21 mouse cellular contexts compared by ENCODE assay signal in the genomic region with DNA sequence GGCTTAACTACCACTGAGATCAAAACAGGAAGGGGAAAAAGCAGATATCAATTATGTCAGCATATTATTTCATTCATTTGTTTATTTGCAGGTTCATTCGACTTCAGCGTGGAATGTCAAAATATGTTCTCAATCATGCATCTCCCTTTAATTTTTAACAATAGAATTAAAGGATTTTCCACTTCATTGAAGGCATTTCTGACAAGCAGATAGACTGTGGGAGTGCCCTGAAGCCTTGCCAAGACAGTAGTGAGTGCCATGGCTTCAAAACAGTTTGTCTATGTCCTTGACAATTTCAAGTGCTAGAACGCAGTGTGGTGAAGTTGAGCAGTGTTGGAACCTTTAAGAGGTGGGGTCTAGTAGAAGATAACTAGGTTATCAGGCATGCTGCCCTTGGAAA.
A peak's percentile ranks its signal among the peaks of the same experiment; 100 is the strongest.
DNase-seq lines count a peak whose midpoint lies in the region; ATAC-seq and TF ChIP-seq lines count a peak whose summit lies in the region.
"Had no signal": no experiment of that assay in that cellular context is flagged by ENCODE, and none has a peak within 500 bp of the region (broad histone marks: within the 10 kb centered on the region; RNA-seq: fewer than 3 reads in every experiment).

No protein-coding gene starts in this region.

- intact Hi-C loops in heart, postnatal 25 days (cut with DNase I): no loop called here

- 23% methylated on average over 3 of the region's 3 CpGs for WGBS in cerebellum, adult 2 months
- WGBS in heart, embryonic 11.5 days (ENCODE audit: insufficient replicate concordance): 63% methylated on average over 3 of the region's 3 CpGs

- H3K9me3 ChIP-seq in heart, embryonic 11.5 days (replicated peaks; ENCODE audit: control insufficient read depth, low read length): no peaks in the 10 kb centered on the region
- H3K9me3 ChIP-seq: heart, embryonic 10.5 days; hindbrain, embryonic 10.5 days; intestine, embryonic 15.5 days; kidney, embryonic 15.5 days; liver, embryonic 13.5 days; midbrain, embryonic 15.5 days; neural tube, embryonic 12.5 days; stomach, embryonic 15.5 days had no signal

- no peak for TF ChIP-seq CTCF in cerebellum, adult 2 months (IDR thresholded peaks at IDR 0.05; ENCODE audit: borderline replicate concordance, insufficient read depth, low read depth, low read length)

- no peak for ATAC-seq in heart, embryonic 11.5 days (replicated peaks; ENCODE audit: insufficient number of reproducible peaks, low FRiP score, low TSS enrichment)
- ATAC-seq: hindbrain, embryonic 16.5 days; intestine, embryonic 15.5 days; midbrain, embryonic 15.5 days had no signal

- H3K4me1 ChIP-seq in cerebellum, adult 2 months (ENCODE audit: control insufficient read depth, insufficient read depth, low read length): no peaks in the 10 kb centered on the region
- no peaks in the 10 kb centered on the region for H3K4me1 ChIP-seq in heart, embryonic 11.5 days (ENCODE audit: control insufficient read depth, insufficient read depth, low read length)
- H3K4me1 ChIP-seq: heart, embryonic 10.5 days; intestine, embryonic 15.5 days; liver, embryonic 13.5 days; neural tube, embryonic 12.5 days; stomach, embryonic 15.5 days had no signal

- H3K9ac ChIP-seq in heart, embryonic 11.5 days (ENCODE audit: low read depth, low read length): no peak overlapping the region
- H3K9ac ChIP-seq: intestine, embryonic 15.5 days; kidney, embryonic 15.5 days; liver, embryonic 13.5 days; midbrain, embryonic 15.5 days; neural tube, embryonic 12.5 days; stomach, embryonic 15.5 days had no signal

- H3K27ac ChIP-seq in cerebellum, adult 2 months (ENCODE audit: insufficient read depth, low read length): no peak overlapping the region
- no peak overlapping the region for H3K27ac ChIP-seq in heart, embryonic 11.5 days (ENCODE audit: low read depth, low read length)
- H3K27ac ChIP-seq: heart, embryonic 10.5 days; hindbrain, embryonic 10.5 days; intestine, embryonic 15.5 days; kidney, embryonic 15.5 days; liver, embryonic 13.5 days; macrophage; midbrain, embryonic 15.5 days; neural tube, embryonic 12.5 days; stomach, embryonic 15.5 days had no signal

- H3K36me3 ChIP-seq in heart, embryonic 11.5 days (ENCODE audit: control insufficient read depth, insufficient read depth, low read length): no peaks in the 10 kb centered on the region
- H3K36me3 ChIP-seq: heart, embryonic 10.5 days; hindbrain, embryonic 10.5 days; intestine, embryonic 15.5 days; kidney, embryonic 15.5 days; liver, embryonic 13.5 days; midbrain, embryonic 15.5 days; neural tube, embryonic 12.5 days; stomach, embryonic 15.5 days had no signal

- H3K27me3 ChIP-seq in cerebellum, adult 2 months (ENCODE audit: control insufficient read depth, insufficient read depth, low read length): no peaks in the 10 kb centered on the region
- no peaks in the 10 kb centered on the region for H3K27me3 ChIP-seq in heart, embryonic 11.5 days (ENCODE audit: control insufficient read depth, insufficient read depth, low read length)
- H3K27me3 ChIP-seq: intestine, embryonic 15.5 days; kidney, embryonic 15.5 days; liver, embryonic 13.5 days; midbrain, embryonic 15.5 days; neural tube, embryonic 12.5 days; stomach, embryonic 15.5 days had no signal

- DNase-seq in cerebellum, postnatal 10 days: peak; percentile 4 to 10
- no peak for DNase-seq in cerebellum, adult 2 months
- DNase-seq in layer of hippocampus, adult 11-12 months (ENCODE audit: low spot score): peak; percentile 17
- DNase-seq in layer of hippocampus, adult 9-10 months (ENCODE audit: low spot score): no peak
- DNase-seq in adipocyte (ENCODE audit: low spot score): peak; percentile 11
- DNase-seq in layer of hippocampus, postnatal 14 days (ENCODE audit: low spot score in 2 of 2): peak; percentile 2 to 33
- no peak for DNase-seq in heart, postnatal 25 days (ENCODE audit: low spot score)
- DNase-seq: cerebellum, adult 8-10 months; kidney, postnatal 4 days; liver, embryonic 13.5 days; lung, adult 2 months had no signal

- H3K4me3 ChIP-seq in cerebellum, adult 2 months (replicated peaks; ENCODE audit: insufficient read depth, low read depth, low read length): no peak overlapping the region
- no peak overlapping the region for H3K4me3 ChIP-seq in heart, embryonic 11.5 days (ENCODE audit: low read depth, low read length)
- H3K4me3 ChIP-seq: heart, embryonic 10.5 days; hindbrain, embryonic 10.5 days; intestine, embryonic 15.5 days; kidney, embryonic 15.5 days; liver, embryonic 13.5 days; midbrain, embryonic 15.5 days; neural tube, embryonic 12.5 days; stomach, embryonic 15.5 days had no signal

- no peak overlapping the region for H3K4me2 ChIP-seq in heart, embryonic 11.5 days
- H3K4me2 ChIP-seq: intestine, embryonic 15.5 days; kidney, embryonic 15.5 days; liver, embryonic 13.5 days; midbrain, embryonic 15.5 days; neural tube, embryonic 12.5 days; stomach, embryonic 15.5 days had no signal

- TF ChIP-seq POLR2A in cerebellum, adult 2 months (IDR thresholded peaks at IDR 0.05; ENCODE audit: borderline replicate concordance, insufficient read depth, low read length): no peak

Comparison
In these comparisons a context has a peak if more than half of its experiments do, and no peak if none do; other contexts are left out.
1. DNase-seq: peak in cerebellum, postnatal 10 days (2 of 2), layer of hippocampus, adult 11-12 months (single experiment), adipocyte (single experiment) and layer of hippocampus, postnatal 14 days (2 of 2); none in cerebellum, adult 2 months (0 of 2), layer of hippocampus, adult 9-10 months (single experiment) and heart, postnatal 25 days (single experiment).